Mouse (Mus musculus) small intestine, adult 2 months (tissue): ENCODE measurements at regions not wholly inside any gene's neighbourhood (a gene's known extent, or its start where the extent isn't known, plus 50 kb on each side); places are given as distances from the start of the nearest gene placed in this dataset.

Source experiments
- CTCF ChIP-seq: fragments of 200-500 bp; IDR thresholded peaks from 2 replicates; pipeline ENCODE4 v1.5.1; 2012; ENCODE audit warnings: low read depth, mild to moderate bottlenecking, control low read depth, inconsistent platforms, low read length, moderate library complexity, mixed read lengths; ENCODE audit not compliant: insufficient replicate concordance, insufficient read length; ENCODE audit errors: extremely low read depth
- POLR2A ChIP-seq: fragments of 200-500 bp; IDR thresholded peaks from 2 replicates; pipeline ENCODE4 v1.6.1; 2012; ENCODE audit warnings: low read depth, mild to moderate bottlenecking, control low read depth, inconsistent platforms, low read length, moderate library complexity

GRCm38 (mm10) chr4:99376911-99377310 is 81.2 kb downstream of the Gm12689 start:
- TF ChIP-seq POLR2A: no peak
- TF ChIP-seq CTCF: no peak
